Mouse (Mus musculus) effector memory CD4-positive, alpha-beta T cell, adult 7 months (primary cell): ENCODE results near the gene Nat9. TPM values are rescaled to one million over a fixed set of nuclear protein-coding genes. Genes with fewer than 3 reads are reported as not detected.

Experiments
- polyA plus RNA-seq: library from polyadenylated mRNA; unstranded; fragments of 100-300 nt; shearing (Covaris generic); gene quantifications from one replicate; pipeline ENCODE4 v1.2.1, GENCODE M21; 2017

Gene Nat9
- 9.5 TPM for polyA plus RNA-seq

GRCm38 (mm10) chr11:115187693-115188092 is at the start of gene Nat9:
TSS of gene Nat9 (minus strand) at chr11:115187859.

GRCm38 (mm10) chr11:115187224-115187639 is 427 bp downstream of the Nat9 start, which contains the start of gene Tmem104:
TSS of gene Tmem104 (plus strand) at chr11:115187487.

GRCm38 (mm10) chr11:115162832-115163480 is 24.7 kb downstream of the Nat9 start, which contains the start of gene Slc9a3r1:
TSS of gene Slc9a3r1 (plus strand) at chr11:115163341.

GRCm38 (mm10) chr11:115133800-115134199 is 53.9 kb downstream of the Nat9 start, which contains the start of gene Cd300lf:
TSS of gene Cd300lf (minus strand) at chr11:115133992.

Other genes starting within 250 kb of the Nat9 start
- not detected for gene Cd300c, start 218.7 kb downstream of the Nat9 start, polyA plus RNA-seq
- gene Cd300ld, start 197.9 kb downstream of the Nat9 start, polyA plus RNA-seq, result not detected
- not detected for gene Cd300c2, start 186.0 kb downstream of the Nat9 start, polyA plus RNA-seq
- not detected for gene Cd300ld2, start 171.7 kb downstream of the Nat9 start, polyA plus RNA-seq
- gene Cd300ld4, start 160.8 kb downstream of the Nat9 start, polyA plus RNA-seq, result not detected
- not detected for gene Cd300ld5, start 150.1 kb downstream of the Nat9 start, polyA plus RNA-seq
- gene Cd300ld3, start 139.4 kb downstream of the Nat9 start, polyA plus RNA-seq, result not detected
- gene Cd300e, start 125.7 kb downstream of the Nat9 start, polyA plus RNA-seq, result not detected
- gene Rab37, start 96.4 kb downstream of the Nat9 start, polyA plus RNA-seq, result 64.9 TPM
- gene Cd300lf, start 53.9 kb downstream of the Nat9 start, polyA plus RNA-seq, result not detected
- gene Slc9a3r1, start 24.5 kb downstream of the Nat9 start, polyA plus RNA-seq, result 214 TPM
- gene Tmem104, start 372 bp downstream of the Nat9 start, polyA plus RNA-seq, result 16.7 TPM
- not detected for gene Grin2c, start 79.4 kb upstream of the Nat9 start, polyA plus RNA-seq
- 17.1 TPM for gene Fdxr, start 89.2 kb upstream of the Nat9 start, polyA plus RNA-seq
- 0.17 TPM for gene Fads6, start 109.8 kb upstream of the Nat9 start, polyA plus RNA-seq
- not detected for gene Otop2, start 119.3 kb upstream of the Nat9 start, polyA plus RNA-seq
- not detected for gene Ush1g, start 134.2 kb upstream of the Nat9 start, polyA plus RNA-seq
- gene Otop3, start 146.9 kb upstream of the Nat9 start, polyA plus RNA-seq, result 0.32 TPM
- gene Hid1, start 179.9 kb upstream of the Nat9 start, polyA plus RNA-seq, result 47.3 TPM
- 0.34 TPM for gene Cdr2l, start 194.1 kb upstream of the Nat9 start, polyA plus RNA-seq
- gene Mrpl58, start 215.9 kb upstream of the Nat9 start, polyA plus RNA-seq, result 82.4 TPM
- gene Atp5h, start 232.1 kb upstream of the Nat9 start, polyA plus RNA-seq, result 600 TPM
- 81.7 TPM for gene Kctd2, start 232.3 kb upstream of the Nat9 start, polyA plus RNA-seq